Mouse (Mus musculus) yolk sac, embryonic 10.5 days (tissue): ENCODE data around the gene Lrmda.

Source experiments
- DNase-seq: peaks from one replicate; pipeline ENCODE4 v3.0.0-alpha.2; 2017; ENCODE audit warnings: low spot score

Lrmda gene

GRCm38 (mm10) chr14:22649985-22650984, 630.8 kb downstream of the Lrmda start:
- DNase-seq = no peak

- DNase-seq = no peak
These were observed 631.8 kb downstream of the Lrmda start for GRCm38 (mm10) chr14:22651131-22651952.

GRCm38 (mm10) chr14:22662496-22662895, 643.0 kb downstream of the Lrmda start:
- DNase-seq = no peak

- no peak for DNase-seq
These were observed 646.9 kb downstream of the Lrmda start for GRCm38 (mm10) chr14:22666437-22666836.

- DNase-seq = no peak
These were observed 648.8 kb downstream of the Lrmda start for GRCm38 (mm10) chr14:22668302-22668701.

- no peak for DNase-seq
These were observed 649.2 kb downstream of the Lrmda start for GRCm38 (mm10) chr14:22668711-22669110.

GRCm38 (mm10) chr14:22673581-22673980, 654.1 kb downstream of the Lrmda start:
- DNase-seq = no peak

GRCm38 (mm10) chr14:22679008-22679704, 659.6 kb downstream of the Lrmda start:
- DNase-seq = no peak

- no peak for DNase-seq
These were observed 660.5 kb downstream of the Lrmda start for GRCm38 (mm10) chr14:22679705-22680643.

- no peak for DNase-seq
These were observed 667.4 kb downstream of the Lrmda start for GRCm38 (mm10) chr14:22686886-22687285.

GRCm38 (mm10) chr14:22688399-22688798, 668.9 kb downstream of the Lrmda start:
- no peak for DNase-seq

- DNase-seq = no peak
These were observed 675.9 kb downstream of the Lrmda start for GRCm38 (mm10) chr14:22695448-22695847.

- no peak for DNase-seq
These were observed 676.4 kb downstream of the Lrmda start for GRCm38 (mm10) chr14:22695931-22696365.

- no peak for DNase-seq
These were observed 680.7 kb downstream of the Lrmda start for GRCm38 (mm10) chr14:22700236-22700635.

- no peak for DNase-seq
These were observed 681.2 kb downstream of the Lrmda start for GRCm38 (mm10) chr14:22700690-22701089.

GRCm38 (mm10) chr14:22707958-22708701, 688.6 kb downstream of the Lrmda start:
- DNase-seq = no peak

GRCm38 (mm10) chr14:22710071-22710661, 690.7 kb downstream of the Lrmda start:
- no peak for DNase-seq

- DNase-seq = no peak
These were observed 692.9 kb downstream of the Lrmda start for GRCm38 (mm10) chr14:22712388-22712787.

GRCm38 (mm10) chr14:22715581-22716378, 696.3 kb downstream of the Lrmda start:
- DNase-seq = no peak
